Mouse (Mus musculus): ENCODE measurements around the gene Aoc3.

GRCm38 (mm10) chr11:101324763-101325162 lies 5.6 kb upstream of the Aoc3 start, which contains the start of gene Aoc2:
- TF ChIP-seq MAX (IDR thresholded peaks at IDR 0.05; ENCODE audit: low read depth): no peak
- no peak for TF ChIP-seq USF1 (IDR thresholded peaks at IDR 0.05; ENCODE audit: low read depth)
- TF ChIP-seq POLR2A (IDR thresholded peaks at IDR 0.05; ENCODE audit: insufficient read length, low read depth): no peak
- no peak for TF ChIP-seq CEBPB (IDR thresholded peaks at IDR 0.05; ENCODE audit: insufficient read depth, poor library complexity, severe bottlenecking)
- no peak for TF ChIP-seq E2F4 (IDR thresholded peaks at IDR 0.05; ENCODE audit: insufficient read depth)
- no peak for TF ChIP-seq TCF12 (IDR thresholded peaks at IDR 0.05; ENCODE audit: insufficient read depth, poor library complexity, severe bottlenecking)

Data from myocyte (in vitro differentiated cells).